Mouse (Mus musculus) gastrocnemius, postnatal 14 days (tissue): Measurements from ENCODE around the gene Gm20388. TPM values are rescaled to one million over a fixed set of nuclear protein-coding genes. Genes with fewer than 3 reads are reported as not detected.
A peak's percentile ranks its signal among the peaks of the same experiment; 100 is the strongest.

Experiments used
- DNase-seq: peaks from one replicate; pipeline ENCODE4 v3.0.0; 2021; ENCODE audit warnings: mixed read lengths
- intact Hi-C: fragments of 180-260 bp; cut with DNase I; formaldehyde crosslinking; loops from one replicate; pipeline ENCODE4 v1.15.1; 2025; ENCODE audit warnings: low total_unique reads
- total RNA-seq, 2 experiments: library from RNA; stranded (reverse); gene quantifications; 2 replicates each; pipeline ENCODE4 v1.2.3; 2021

The Gm20388 gene
- total RNA-seq, 2 experiments from 2014 or later = 5.6 to 6.0 TPM

GRCm38 (mm10) chr8:124267206-124267605 is 4356.6 kb downstream of the Gm20388 start:
- intact Hi-C loops = no loop called here
- DNase-seq = no peak

GRCm38 (mm10) chr8:124270504-124270903 is 4359.9 kb downstream of the Gm20388 start:
- intact Hi-C loops = no loop called here
- no peak for DNase-seq

GRCm38 (mm10) chr8:124270904-124271303 is 4360.3 kb downstream of the Gm20388 start:
- intact Hi-C loops = no loop called here
- DNase-seq = no peak

- no peak for DNase-seq
- intact Hi-C loops = no loop called here
These were observed 4360.9 kb downstream of the Gm20388 start for GRCm38 (mm10) chr8:124271518-124271917.

GRCm38 (mm10) chr8:124272792-124273191 is 4362.2 kb downstream of the Gm20388 start:
- intact Hi-C loops = no loop called here

GRCm38 (mm10) chr8:124273606-124274218 is 4363.1 kb downstream of the Gm20388 start:
- intact Hi-C loops = no loop called here

More at GRCm38 (mm10) chr8:124272792-124273191, 4362.2 kb downstream of the Gm20388 start:
- DNase-seq = no peak

GRCm38 (mm10) chr8:124274441-124275120 is 4363.9 kb downstream of the Gm20388 start:
- intact Hi-C loops = no loop called here
- no peak for DNase-seq

More at GRCm38 (mm10) chr8:124273606-124274218, 4363.1 kb downstream of the Gm20388 start:
- no peak for DNase-seq

GRCm38 (mm10) chr8:124275377-124276071 is 4364.9 kb downstream of the Gm20388 start:
- intact Hi-C loops = no loop called here

GRCm38 (mm10) chr8:124277951-124278910 is 4367.6 kb downstream of the Gm20388 start:
- no peak for DNase-seq

More at GRCm38 (mm10) chr8:124275377-124276071, 4364.9 kb downstream of the Gm20388 start:
- no peak for DNase-seq

GRCm38 (mm10) chr8:124278956-124279689 is 4368.5 kb downstream of the Gm20388 start:
- no peak for DNase-seq
- intact Hi-C loops = no loop called here

More at GRCm38 (mm10) chr8:124277951-124278910, 4367.6 kb downstream of the Gm20388 start:
- intact Hi-C loops = no loop called here

GRCm38 (mm10) chr8:124279690-124279985 is 4369.0 kb downstream of the Gm20388 start:
- no peak for DNase-seq
- intact Hi-C loops = no loop called here

- intact Hi-C loops = loop anchor here (10.0 kb wide), 1 partner anchor 47 kb away; the partner anchor contains the start of gene Galnt2
- DNase-seq = no peak
These were observed 4371.3 kb downstream of the Gm20388 start for GRCm38 (mm10) chr8:124281700-124282541.

- intact Hi-C loops = loop anchor here (10.0 kb wide), 1 partner anchor 48 kb away; the partner anchor contains the start of gene Galnt2
- DNase-seq = no peak
These were observed 4372.4 kb downstream of the Gm20388 start for GRCm38 (mm10) chr8:124282878-124283630.

- no peak for DNase-seq
- intact Hi-C loops = loop anchor here (10.0 kb wide), 1 partner anchor 49 kb away; the partner anchor contains the start of gene Galnt2
These were observed 4373.1 kb downstream of the Gm20388 start for GRCm38 (mm10) chr8:124283644-124284332.

- DNase-seq = peak; percentile 37
- intact Hi-C loops = loop anchor here (10.0 kb wide), 1 partner anchor 50 kb away; the partner anchor contains the start of gene Galnt2
These were observed 4373.7 kb downstream of the Gm20388 start for GRCm38 (mm10) chr8:124284333-124284711.

GRCm38 (mm10) chr8:124284984-124285576 is 4374.4 kb downstream of the Gm20388 start:
- intact Hi-C loops = loop anchor here (10.0 kb wide), 1 partner anchor 50 kb away; the partner anchor contains the start of gene Galnt2
- DNase-seq = peak; percentile 40
